Mouse (Mus musculus) MEL (cell line): ENCODE results near the gene Atg9b.

Source experiments
- CTCF ChIP-seq, 3 experiments: IDR thresholded peaks in 2 of 3; conservative IDR thresholded peaks in 1 of 3; 2 replicates each; pipeline ENCODE4 v1.5.1; 2011 to 2012; ENCODE audit warnings: low read length in 3 of 3, low read depth in 2 of 3, mild to moderate bottlenecking in 2 of 3, improper control_type of control experiment in 1 of 3, inconsistent platforms in 1 of 3, mixed read lengths in 1 of 3, moderate library complexity in 1 of 3; ENCODE audit not compliant: control insufficient read depth in 1 of 3, insufficient read depth in 1 of 3, poor library complexity in 1 of 3, severe bottlenecking in 1 of 3
- NELFE ChIP-seq: IDR thresholded peaks from 2 replicates; pipeline ENCODE4 v1.6.1; 2011; ENCODE audit warnings: low read depth, low read length, improper control_type of control experiment

DNA sequence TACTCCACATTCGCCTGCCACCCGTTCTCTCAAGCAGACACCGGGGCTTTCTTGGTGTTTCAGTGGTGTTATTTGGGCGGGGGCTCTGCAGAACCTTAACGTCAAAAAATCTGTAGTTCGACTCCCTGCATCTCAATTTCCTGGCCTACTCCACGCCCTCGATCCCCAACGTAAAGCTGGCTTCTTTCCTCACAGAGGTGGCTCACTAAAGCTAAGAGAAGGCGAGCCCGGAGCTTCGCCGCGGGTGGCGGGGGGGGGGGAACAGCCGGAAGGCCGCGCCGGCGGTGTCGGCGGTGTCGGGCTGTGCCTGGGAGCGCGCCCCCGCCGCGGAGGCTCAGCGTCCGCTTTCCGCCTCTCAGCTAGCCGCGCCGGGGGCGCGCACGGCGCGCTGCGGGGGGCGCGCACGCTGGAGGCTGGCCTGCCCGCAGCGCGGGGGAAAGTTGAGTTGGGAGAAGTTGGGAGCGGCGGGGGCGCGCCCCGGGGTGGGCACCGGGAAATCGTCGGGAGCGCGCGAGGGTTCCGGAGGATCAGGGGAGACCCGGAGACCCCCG is 33.0 kb upstream of the Atg9b start:
- TF ChIP-seq CTCF (IDR thresholded peaks at IDR 0.05 in 2 of 3, conservative IDR thresholded peaks at IDR 0.05 in 1 of 3; ENCODE audit: control insufficient read depth in 1 of 3, insufficient read depth in 1 of 3, low read depth in 2 of 3, low read length in 3 of 3, poor library complexity in 1 of 3, severe bottlenecking in 1 of 3) (peak in 1 of 3 experiments; percentile 0; a peak in 1 of 6 replicates), NELFE (peak; percentile 64)
